Mouse (Mus musculus): Measurements from ENCODE around the gene Ints12.

The Ints12 gene

GRCm38 (mm10) chr3:133091664-133092273, at the start of gene Ints12, which contains the start of gene Gstcd:
Gene Ints12 (plus strand): TSS chr3:133091840.
Gene Gstcd (minus strand): TSS chr3:133092033.
- peak; percentile 94 for DNase-seq

- no peak for DNase-seq
Observed at GRCm38 (mm10) chr3:133052068-133052467, 39.6 kb upstream of the Ints12 start.

GRCm38 (mm10) chr3:133075560-133075959, 16.1 kb upstream of the Ints12 start:
- DNase-seq: peak; percentile 9

GRCm38 (mm10) chr3:133082736-133083135, 8.9 kb upstream of the Ints12 start:
- DNase-seq: no peak

GRCm38 (mm10) chr3:133085858-133086257, 5.8 kb upstream of the Ints12 start:
- DNase-seq: no peak

GRCm38 (mm10) chr3:133090247-133091120, 1.2 kb upstream of the Ints12 start:
- no peak for DNase-seq

- peak; percentile 67 for DNase-seq
Observed at GRCm38 (mm10) chr3:133091121-133091663, 448 bp upstream of the Ints12 start.

- DNase-seq: no peak
Observed at GRCm38 (mm10) chr3:133092274-133092853, 724 bp downstream of the Ints12 start.

GRCm38 (mm10) chr3:133092936-133093335, 1.3 kb downstream of the Ints12 start:
- no peak for DNase-seq

GRCm38 (mm10) chr3:133094305-133094704, 2.7 kb downstream of the Ints12 start:
- no peak for DNase-seq

DNA sequence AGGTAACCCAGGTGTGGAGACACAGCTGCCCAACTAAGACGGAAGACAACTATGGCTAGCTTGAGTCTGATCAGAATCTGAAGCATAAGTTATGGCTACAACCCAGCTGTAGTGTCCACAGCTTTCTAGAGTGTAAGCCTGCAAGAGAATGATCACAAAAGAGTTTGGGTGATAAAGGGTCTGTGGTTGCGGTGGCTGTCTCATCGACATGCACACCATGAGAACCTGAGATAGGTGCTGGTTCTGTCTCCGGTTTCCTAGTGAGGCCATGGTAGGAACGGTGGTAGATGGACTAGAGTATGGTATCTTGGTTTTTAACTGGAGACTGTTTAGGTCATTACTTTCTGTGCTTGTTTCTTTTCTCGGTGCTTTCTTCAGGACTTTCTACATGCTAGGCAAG, 6.3 kb downstream of the Ints12 start:
- DNase-seq: no peak

DNA sequence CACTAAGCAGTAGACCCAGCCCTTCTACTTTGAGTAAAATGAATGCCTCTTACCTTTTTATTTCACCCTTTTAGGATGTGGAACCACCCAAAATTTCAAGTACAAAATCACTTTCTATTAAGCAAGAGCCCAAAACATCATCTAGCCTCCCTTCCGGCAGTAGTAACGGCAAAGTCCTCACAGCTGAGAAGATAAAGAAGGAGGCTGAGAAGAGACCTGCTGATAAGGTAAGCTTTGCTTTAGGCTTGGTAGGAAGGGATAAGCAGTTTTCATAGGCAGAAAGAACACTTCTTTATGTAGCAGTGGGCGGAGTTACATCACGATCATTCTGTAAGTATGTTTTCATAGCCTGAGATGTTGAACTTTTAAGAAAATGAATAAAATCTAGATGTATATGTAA, 6.7 kb downstream of the Ints12 start:
- DNase-seq: no peak

- DNase-seq: no peak
Observed at GRCm38 (mm10) chr3:133098909-133099308, 7.3 kb downstream of the Ints12 start.

DNA sequence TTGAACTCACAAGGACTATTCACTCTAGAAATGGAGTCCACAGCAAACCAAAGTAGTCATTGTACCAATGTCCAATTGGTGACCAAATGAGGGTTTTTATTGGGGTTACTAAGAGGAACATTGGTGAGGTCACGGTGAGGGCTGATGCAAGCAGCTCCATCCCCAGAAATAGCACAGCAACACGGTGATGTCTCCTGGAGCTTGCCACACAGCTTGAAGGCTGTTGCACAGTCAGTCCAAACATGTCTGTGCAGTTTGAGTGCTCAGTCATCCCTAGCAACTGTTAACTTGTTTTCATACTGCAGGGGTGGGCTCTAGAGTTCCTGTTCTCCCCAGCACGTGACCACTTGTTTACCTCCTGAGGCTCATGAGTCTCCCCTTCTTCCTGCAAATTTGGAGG, 12.1 kb downstream of the Ints12 start:
- no peak for DNase-seq

DNA sequence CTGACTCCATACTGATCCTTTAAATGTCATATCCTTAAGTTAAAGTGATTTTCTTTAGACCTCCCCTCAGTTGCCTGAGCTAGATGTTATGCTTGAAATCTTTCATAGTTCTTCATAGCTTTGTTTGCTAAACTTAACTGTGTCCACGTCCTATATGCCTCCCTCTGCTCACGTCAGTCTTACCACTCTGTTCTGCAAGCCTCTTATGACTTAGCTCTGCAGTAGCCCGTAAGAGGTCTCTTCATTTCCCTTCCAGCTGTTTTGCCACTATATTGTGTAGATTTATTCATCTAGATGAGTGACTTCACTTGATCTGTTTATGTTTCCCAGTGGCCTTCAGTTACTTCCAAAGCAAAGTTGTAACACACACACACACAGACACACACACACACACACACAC, 12.8 kb downstream of the Ints12 start:
- no peak for DNase-seq

DNA sequence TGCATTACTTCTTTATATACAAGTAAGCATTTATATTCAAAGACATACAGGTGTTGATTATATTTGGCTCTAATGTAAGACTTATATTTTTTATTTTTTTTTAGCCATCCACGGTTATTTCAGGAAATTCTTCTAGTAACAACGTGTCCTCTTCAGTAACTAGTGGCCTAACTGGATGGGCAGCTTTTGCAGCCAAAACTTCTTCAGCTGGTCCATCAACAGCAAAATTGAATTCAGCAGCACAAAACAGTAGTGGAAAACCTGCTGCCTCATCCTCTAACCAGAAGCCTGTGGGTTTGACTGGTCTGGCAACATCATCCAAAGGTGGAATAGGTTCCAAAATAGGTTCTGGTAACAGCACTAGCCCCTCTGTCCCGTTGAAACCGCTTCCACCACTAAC, 17.1 kb downstream of the Ints12 start:
- no peak for DNase-seq

GRCm38 (mm10) chr3:133109844-133110243, 18.2 kb downstream of the Ints12 start:
- DNase-seq: no peak

GRCm38 (mm10) chr3:133111741-133112140, 20.1 kb downstream of the Ints12 start:
- DNase-seq: peak; percentile 12

DNA sequence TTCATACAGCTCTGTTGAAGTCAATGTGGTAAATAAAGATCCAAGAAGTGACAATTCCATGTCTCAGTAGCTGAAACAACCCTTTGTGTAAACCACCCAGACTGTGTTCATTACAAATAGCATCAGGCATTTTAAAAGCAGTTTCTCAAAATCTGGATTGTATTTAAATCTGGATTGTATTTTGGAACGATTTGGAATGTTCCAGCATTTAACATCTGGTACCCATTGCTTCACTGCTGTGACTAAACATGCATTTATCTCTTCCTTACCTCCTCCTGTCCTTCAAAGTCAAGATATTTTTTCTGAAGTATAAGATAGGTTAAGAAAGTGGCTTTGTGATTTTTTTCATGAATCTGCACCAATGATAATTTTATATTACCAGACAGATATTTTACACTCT, 21.6 kb downstream of the Ints12 start:
- no peak for DNase-seq

DNA sequence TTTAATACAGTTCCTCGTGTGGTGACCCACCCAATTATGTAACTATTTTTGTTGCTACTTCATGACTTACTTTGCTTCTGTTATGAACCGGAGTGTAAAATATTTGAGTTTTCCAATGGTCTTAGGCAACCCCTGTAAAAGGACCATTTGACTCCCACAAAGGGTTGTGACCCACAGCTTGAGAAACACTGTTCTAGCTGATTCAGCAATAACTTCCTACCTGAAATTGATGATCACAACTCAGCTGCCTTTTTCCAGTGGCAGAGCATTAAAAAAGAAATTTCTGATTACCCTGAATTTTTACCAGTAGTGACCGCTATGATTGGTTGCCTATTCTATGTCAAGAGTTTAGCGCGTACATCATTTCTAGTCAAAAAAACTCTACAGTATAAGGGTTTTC, 39.7 kb downstream of the Ints12 start:
- DNase-seq: no peak

DNA sequence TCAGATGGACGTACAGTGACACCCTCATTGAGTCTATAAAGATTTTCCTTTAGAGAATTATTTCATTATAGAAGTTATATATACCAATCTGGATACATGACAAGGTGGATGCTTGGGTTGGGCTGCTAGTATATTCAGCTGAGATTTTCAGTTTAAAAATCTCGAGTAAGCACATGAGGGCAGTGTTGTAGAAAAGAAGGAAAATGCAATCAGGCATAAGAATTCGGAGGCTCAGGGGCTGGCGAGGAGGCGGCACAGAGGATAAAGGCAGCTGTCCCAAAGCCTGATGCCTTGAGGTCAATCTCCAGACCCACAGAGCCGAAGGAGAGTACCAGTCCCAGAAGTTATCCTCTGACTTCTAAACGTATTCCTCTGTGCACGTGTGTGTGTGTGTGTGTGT, 41.0 kb downstream of the Ints12 start:
- DNase-seq: no peak

GRCm38 (mm10) chr3:133141877-133142276, 50.2 kb downstream of the Ints12 start:
- DNase-seq: no peak

- no peak for DNase-seq
Observed at GRCm38 (mm10) chr3:133144511-133145147, 53.0 kb downstream of the Ints12 start.

All from layer of hippocampus, adult 9-11 months (tissue).